Mouse (Mus musculus): Measurements from ENCODE around the gene Gm6169. TPM values are rescaled to one million over a fixed set of nuclear protein-coding genes. Genes with fewer than 3 reads are reported as not detected.
"Not testable (repeated sequence)": the region's sequence is repeated elsewhere in the genome, so short reads cannot be mapped to it uniquely, and the experiment has no call there.

The Gm6169 gene
- polyA plus RNA-seq, 1 experiment from 2014 or later = 1.5 TPM

DNA sequence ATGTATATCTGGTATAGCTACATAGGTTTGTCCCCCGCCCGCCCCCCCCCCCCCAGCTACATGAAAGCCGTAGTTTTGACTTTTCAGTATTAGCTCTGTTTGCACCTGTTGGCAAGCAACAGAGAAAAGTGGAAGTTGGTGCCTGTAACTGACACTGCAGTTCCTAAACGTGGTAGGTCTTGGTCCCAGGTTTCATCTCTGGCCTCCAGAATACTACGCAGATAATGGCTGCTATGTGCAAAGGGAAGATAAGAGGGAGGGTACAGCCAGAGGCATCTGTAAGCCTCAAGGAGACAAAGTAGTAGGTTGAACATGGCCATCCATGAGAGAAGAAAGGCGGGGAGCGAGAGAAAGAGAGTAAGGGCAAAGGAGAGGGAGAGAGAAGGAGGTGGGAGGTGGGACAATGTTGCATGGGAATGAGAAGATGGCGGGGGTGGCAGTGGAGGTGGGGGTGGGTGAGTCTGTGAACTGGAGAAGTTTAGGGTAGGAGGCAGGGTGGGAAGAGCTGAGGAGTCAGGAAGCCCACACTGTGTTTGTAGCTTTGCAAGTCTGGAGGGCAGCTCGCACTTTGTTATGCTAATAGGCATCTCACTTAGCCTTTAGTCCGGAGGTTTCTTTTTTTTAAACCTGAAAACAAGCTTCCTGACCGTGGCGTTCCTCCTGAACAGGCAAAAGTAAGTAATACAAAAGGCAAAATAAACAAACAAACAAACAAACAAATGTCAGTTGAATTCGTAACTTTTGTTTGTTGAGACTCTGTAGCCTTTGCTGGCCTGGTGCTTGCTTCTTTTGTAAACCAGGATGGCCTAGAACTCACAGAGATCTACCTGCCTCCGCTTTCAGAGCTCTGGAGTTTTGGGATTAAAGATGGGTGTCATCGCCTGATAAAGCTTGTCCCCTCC lies 32.1 kb downstream of the Gm6169 start, which contains the start of gene Fam169a:
Gene Fam169a (plus strand): TSS at position 638 of the 902 bp plus-strand sequence.
- Histone ChIP-seq H3K4me1 (peaks cover 76% of the 10 kb centered on the region), H3K4me3 (peak within 1 kb of the TSS; percentile 56), H3K4me2 (peak within 1 kb of the TSS; percentile 77), H3K9me3 (replicated peaks) (no peaks in the 10 kb centered on the region), H3K9ac (peak within 1 kb of the TSS; percentile 77), H3K27me3 (replicated peaks) (no peaks in the 10 kb centered on the region; the same call in 1 of the 2 replicates), H3K27ac (peak within 1 kb of the TSS; percentile 94), H3K36me3 (no peaks in the 10 kb centered on the region)
- ATAC-seq = peak; percentile 90
- WGBS (ENCODE audit: insufficient replicate concordance) = 23% methylated on average over 15 of the region's 15 CpGs

DNA sequence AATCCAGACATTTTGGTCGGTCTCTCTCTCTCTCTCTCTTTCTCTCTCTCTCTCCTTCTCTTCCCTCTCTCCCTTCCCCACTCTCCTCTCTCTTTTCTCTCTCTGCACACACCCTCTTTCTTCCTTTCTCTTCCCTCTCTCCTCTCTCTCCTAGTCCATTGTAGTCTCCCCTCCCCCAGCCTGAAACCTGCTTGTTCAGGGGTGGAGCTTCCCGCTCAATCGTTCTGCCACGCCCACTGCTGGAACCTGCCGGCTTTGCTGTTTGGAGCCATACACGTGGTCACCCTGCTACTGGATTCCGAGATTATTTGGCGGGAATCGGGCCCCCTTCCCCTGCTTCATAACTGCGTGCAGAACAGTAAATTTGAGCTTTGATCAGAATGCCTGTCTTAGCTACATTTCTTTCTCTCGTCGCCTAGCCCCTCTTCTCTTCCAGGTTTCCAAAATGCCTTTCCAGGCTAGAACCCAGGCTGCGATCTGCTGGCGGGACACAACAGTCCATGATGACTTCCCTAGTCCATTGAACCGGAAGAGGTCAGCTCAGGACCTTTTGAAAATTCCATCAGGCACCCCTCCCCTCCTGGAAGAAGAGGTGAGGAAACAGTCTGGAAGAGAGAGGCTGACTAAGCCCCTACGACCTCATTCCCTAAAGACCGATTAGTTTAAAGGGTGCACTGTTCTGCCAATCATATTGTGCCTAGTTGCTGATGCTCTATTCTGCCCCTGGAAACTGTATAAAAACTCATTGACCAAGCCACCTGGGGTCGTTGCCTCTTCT lies 34.0 kb downstream of the Gm6169 start:
- peak overlapping the region; percentile 68 for H3K4me2 ChIP-seq
- H3K27me3 ChIP-seq (replicated peaks); H3K9me3 ChIP-seq (replicated peaks); H3K36me3 ChIP-seq: not testable (repeated sequence)
- H3K4me3 ChIP-seq = peak overlapping the region; percentile 30
- H3K9ac ChIP-seq = peak overlapping the region; percentile 67
- peak overlapping the region; percentile 80 for H3K27ac ChIP-seq
- WGBS (ENCODE audit: insufficient replicate concordance) = 26% methylated on average over 18 of the region's 18 CpGs
- peaks cover 83% of the 10 kb centered on the region for H3K4me1 ChIP-seq
- ATAC-seq = peak; percentile 42

DNA sequence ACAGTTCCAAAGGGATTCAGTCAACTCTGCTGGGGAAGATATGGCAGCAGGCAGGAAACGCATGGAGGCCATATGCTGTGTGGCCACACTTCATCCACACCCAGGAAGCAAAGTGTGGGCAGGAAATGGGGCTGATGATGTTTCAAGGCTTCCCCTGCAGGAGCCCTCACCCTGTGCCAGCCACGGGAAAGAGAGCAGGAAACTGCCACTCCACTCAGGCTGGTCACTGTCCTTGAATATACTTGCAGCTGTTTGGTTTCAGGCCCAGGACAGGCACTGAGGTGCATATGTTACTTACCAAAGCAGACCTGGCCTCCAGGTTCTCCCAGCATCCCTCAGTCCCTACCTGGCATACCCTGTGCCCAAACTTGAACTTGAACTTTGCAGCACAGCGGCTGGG lies 34.6 kb downstream of the Gm6169 start:
- peak overlapping the region; percentile 68 for H3K4me2 ChIP-seq
- 24% methylated on average over 3 of the region's 3 CpGs for WGBS (ENCODE audit: insufficient replicate concordance)
- H3K27me3 ChIP-seq (replicated peaks) = no peaks in the 10 kb centered on the region
- H3K9me3 ChIP-seq (replicated peaks) = no peaks in the 10 kb centered on the region
- H3K36me3 ChIP-seq = no peaks in the 10 kb centered on the region
- peak overlapping the region; percentile 80 for H3K27ac ChIP-seq
- H3K4me1 ChIP-seq = peaks cover 77% of the 10 kb centered on the region
- peak; percentile 12 for ATAC-seq
- H3K9ac ChIP-seq = peak overlapping the region; percentile 67
- peak overlapping the region; percentile 30 for H3K4me3 ChIP-seq

DNA sequence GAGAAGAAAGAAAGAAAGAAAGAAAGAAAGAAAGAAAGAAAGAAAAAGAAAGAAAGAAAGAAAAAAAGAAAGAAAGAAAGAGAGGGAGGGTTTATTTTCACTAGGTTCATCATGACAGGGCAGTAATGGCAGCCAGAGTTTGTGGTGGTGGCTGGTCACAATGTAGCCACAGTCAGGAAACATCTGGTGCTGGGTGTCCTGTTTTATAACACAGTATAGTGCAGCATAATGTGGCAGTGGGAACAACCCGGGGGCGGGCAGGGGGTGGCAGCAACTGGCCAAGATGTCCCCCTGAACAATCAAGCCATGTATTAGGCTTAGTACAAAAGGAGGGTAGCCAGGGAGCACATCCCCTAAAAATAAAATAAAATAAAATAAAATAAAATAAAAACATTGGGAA lies 35.6 kb downstream of the Gm6169 start:
- WGBS (ENCODE audit: insufficient replicate concordance) = 41% methylated on average over 2 of the region's 2 CpGs
- Histone ChIP-seq H3K9me3 (replicated peaks) (no peaks in the 10 kb centered on the region), H3K9ac (no peak overlapping the region), H3K4me2 (no peak overlapping the region), H3K4me1 (peaks cover 71% of the 10 kb centered on the region), H3K27me3 (replicated peaks) (no peaks in the 10 kb centered on the region), H3K36me3 (no peaks in the 10 kb centered on the region), H3K4me3 (no peak overlapping the region), H3K27ac (peak overlapping the region; percentile 42)
- no peak for ATAC-seq

DNA sequence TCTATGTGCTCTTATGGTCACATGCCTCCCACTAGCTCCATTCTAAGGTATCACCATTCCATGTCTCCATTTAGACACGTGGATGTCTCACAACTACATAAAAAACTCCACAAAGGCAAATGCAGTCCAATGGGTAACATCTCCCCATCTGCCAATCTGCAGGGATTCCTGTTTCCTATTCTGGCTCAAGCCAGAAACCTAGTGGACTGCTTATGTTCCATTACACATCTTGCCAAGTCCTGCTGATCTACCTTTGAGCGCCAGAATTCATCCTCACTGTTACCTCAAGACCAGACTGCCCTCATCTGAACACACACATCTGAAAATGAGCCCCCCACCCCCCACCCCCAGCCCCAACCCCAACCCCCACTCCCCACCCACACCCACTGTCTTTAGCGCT lies 36.9 kb downstream of the Gm6169 start:
- Histone ChIP-seq H3K36me3 (no peaks in the 10 kb centered on the region), H3K9me3 (replicated peaks) (no peaks in the 10 kb centered on the region), H3K4me1 (peaks cover 69% of the 10 kb centered on the region), H3K9ac (no peak overlapping the region), H3K27me3 (replicated peaks) (no peaks in the 10 kb centered on the region), H3K27ac (no peak overlapping the region), H3K4me3 (no peak overlapping the region), H3K4me2 (no peak overlapping the region)
- ATAC-seq = no peak
- WGBS (ENCODE audit: insufficient replicate concordance) = 87% methylated on average over 3 of the region's 3 CpGs

DNA sequence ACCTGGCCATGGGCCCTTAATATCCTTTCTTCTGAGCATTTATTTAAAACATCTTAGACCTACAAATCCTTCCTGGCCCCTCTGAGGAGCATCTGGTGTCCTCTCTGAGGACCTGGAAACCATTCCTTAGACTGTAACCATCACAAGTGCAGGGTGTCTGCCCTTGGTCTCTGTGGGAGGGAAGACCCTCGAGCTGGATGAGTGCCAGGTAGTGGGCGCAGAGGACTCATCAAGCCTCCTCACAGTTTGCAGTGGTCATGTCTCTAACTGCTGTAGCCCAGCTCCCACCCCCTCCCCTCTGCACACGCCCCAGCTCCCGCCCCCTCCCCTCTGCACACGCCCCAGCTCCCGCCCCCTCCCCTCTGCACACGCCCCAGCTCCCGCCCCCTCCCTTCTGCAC lies 38.7 kb downstream of the Gm6169 start:
- no peaks in the 10 kb centered on the region for H3K9me3 ChIP-seq (replicated peaks)
- H3K9ac ChIP-seq = no peak overlapping the region
- no peaks in the 10 kb centered on the region for H3K36me3 ChIP-seq
- H3K4me2 ChIP-seq = peak overlapping the region; percentile 18
- H3K27me3 ChIP-seq (replicated peaks) = no peaks in the 10 kb centered on the region
- no peak overlapping the region for H3K27ac ChIP-seq
- ATAC-seq = no peak
- WGBS (ENCODE audit: insufficient replicate concordance) = 65% methylated on average over 3 of the region's 8 CpGs
- H3K4me1 ChIP-seq = peaks cover 53% of the 10 kb centered on the region
- H3K4me3 ChIP-seq = no peak overlapping the region

DNA sequence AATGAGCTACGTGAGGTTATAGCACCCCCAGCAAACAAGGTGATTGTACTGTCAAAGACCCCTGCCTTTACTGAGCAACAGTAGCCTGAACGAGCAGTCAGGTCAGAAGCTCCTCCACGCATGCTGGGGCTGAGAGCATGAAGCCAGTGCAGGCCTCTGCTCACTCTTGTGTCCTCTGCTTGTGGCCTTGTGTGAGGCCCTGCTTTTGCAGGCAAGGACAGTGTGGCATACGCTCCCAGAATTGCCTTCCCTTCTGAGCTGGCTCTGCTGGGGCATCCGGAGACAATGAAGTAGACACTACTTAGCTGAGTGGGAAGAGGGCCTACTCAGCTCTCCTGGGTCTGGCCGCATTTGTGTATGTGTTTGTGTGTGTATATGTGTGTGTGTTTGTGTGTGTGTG lies 39.3 kb downstream of the Gm6169 start:
- no peak overlapping the region for H3K4me2 ChIP-seq
- no peaks in the 10 kb centered on the region for H3K36me3 ChIP-seq
- no peak for ATAC-seq
- peaks cover 47% of the 10 kb centered on the region for H3K4me1 ChIP-seq
- H3K9ac ChIP-seq = no peak overlapping the region
- no peak overlapping the region for H3K27ac ChIP-seq
- H3K27me3 ChIP-seq (replicated peaks) = no peaks in the 10 kb centered on the region
- WGBS (ENCODE audit: insufficient replicate concordance) = 87% methylated on average over 6 of the region's 6 CpGs
- H3K4me3 ChIP-seq = no peak overlapping the region
- no peaks in the 10 kb centered on the region for H3K9me3 ChIP-seq (replicated peaks)

DNA sequence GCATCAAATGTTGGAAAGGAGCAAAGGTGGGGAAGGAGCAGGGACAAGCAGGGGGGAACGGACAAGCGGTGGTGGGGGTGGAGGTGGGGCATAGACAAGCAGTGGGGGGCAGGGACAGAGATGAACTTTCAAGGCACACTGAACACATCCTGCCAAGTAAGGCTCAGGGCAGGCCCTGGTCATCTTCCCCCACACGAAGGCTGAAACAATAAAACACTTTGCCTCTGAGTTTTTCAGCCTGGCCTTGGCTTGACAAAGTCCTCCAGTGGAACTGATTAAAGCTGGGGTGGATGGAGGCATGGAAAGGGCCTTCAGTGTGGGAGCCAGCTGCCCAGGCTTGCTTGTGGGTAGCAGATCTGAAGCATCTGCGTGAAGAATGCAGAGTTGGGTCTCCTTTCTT lies 41.2 kb downstream of the Gm6169 start:
- H3K4me1 ChIP-seq = peaks cover 31% of the 10 kb centered on the region
- WGBS (ENCODE audit: insufficient replicate concordance) = 55% methylated on average over 4 of the region's 4 CpGs
- ATAC-seq = no peak
- no peak overlapping the region for H3K4me3 ChIP-seq
- H3K27ac ChIP-seq = 0 out of 2 replicates have a peak overlapping the region, but pooled peaks have one; percentile 20
- no peaks in the 10 kb centered on the region for H3K9me3 ChIP-seq (replicated peaks)
- no peak overlapping the region for H3K4me2 ChIP-seq
- H3K9ac ChIP-seq = no peak overlapping the region
- H3K36me3 ChIP-seq = no peaks in the 10 kb centered on the region
- H3K27me3 ChIP-seq (replicated peaks) = no peaks in the 10 kb centered on the region

DNA sequence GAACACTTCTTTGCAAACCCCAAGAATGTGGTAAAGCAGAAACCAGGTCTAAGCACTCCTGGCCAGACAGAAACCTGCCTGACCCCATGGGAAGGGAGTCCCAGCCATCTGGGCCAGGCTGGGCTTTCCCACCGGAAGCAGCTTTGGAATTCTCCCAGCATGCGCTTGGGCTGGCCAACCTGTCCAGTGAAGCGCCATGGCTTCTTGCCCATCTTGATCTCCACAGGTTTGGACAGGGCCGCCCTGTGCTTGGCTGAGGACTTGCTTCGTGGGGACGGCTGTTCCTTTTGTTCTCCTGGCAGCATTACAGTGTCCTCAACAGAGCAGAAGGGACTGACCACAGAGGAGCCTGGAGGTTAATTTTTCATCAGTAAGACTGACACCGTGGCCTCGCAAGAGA lies 45.2 kb downstream of the Gm6169 start:
- Histone ChIP-seq H3K36me3 (no peaks in the 10 kb centered on the region), H3K4me2 (no peak overlapping the region), H3K27ac (no peak overlapping the region), H3K9me3 (replicated peaks) (no peaks in the 10 kb centered on the region), H3K27me3 (replicated peaks) (no peaks in the 10 kb centered on the region), H3K4me1 (peaks cover 16% of the 10 kb centered on the region), H3K9ac (no peak overlapping the region), H3K4me3 (no peak overlapping the region)
- WGBS (ENCODE audit: insufficient replicate concordance) = 62% methylated on average over 8 of the region's 8 CpGs
- no peak for ATAC-seq

DNA sequence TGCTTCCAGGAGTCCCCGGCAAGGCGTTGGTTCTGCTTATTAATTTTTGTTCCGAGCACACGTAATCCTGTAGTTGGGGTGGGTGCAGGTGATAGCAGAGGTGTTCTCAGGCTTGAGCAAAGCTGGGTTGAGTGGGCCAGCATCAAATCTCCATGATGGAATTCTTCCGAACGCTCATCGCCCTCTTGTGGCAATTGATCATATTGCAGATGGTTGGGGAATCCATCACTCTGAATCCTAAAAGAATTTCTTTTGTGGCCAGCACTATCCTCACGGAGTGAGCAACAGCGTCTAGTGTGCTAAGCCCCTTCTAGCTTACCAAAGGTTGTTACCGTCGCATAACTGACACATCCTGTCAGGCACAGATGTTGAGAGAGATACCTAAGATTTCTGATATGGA lies 46.4 kb downstream of the Gm6169 start:
- Histone ChIP-seq H3K27me3 (replicated peaks) (no peaks in the 10 kb centered on the region), H3K36me3 (no peaks in the 10 kb centered on the region), H3K4me2 (no peak overlapping the region), H3K4me1 (peaks cover 11% of the 10 kb centered on the region), H3K9me3 (replicated peaks) (no peaks in the 10 kb centered on the region), H3K4me3 (no peak overlapping the region), H3K27ac (no peak overlapping the region), H3K9ac (no peak overlapping the region)
- ATAC-seq = no peak
- WGBS (ENCODE audit: insufficient replicate concordance) = 12% methylated on average over 11 of the region's 11 CpGs

DNA sequence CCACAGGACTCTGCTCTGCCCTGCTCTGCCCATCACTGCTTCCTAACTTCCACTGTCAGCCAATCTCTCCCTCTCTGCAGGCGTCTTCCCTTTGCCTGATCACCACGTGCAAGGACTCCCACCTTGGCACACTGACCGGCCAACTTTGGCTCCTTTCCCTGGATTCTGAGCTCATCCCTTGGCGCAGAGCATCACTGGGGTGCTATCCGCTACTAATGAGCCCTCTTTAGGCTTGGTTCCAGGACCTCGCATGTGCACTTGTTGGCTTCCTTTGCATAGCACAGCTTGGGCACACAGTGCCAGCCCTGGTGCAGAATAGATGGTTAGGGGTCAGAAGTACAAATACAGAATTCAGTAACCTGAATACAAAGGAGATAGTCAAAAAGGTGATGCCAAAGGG lies 47.9 kb downstream of the Gm6169 start:
- WGBS (ENCODE audit: insufficient replicate concordance) = 74% methylated on average over 6 of the region's 6 CpGs
- H3K4me1 ChIP-seq = peaks cover 3% of the 10 kb centered on the region; the same call in 1 of the 2 replicates
- H3K36me3 ChIP-seq = no peaks in the 10 kb centered on the region

More for the DNA sequence above, 47.9 kb downstream of the Gm6169 start:
- Histone ChIP-seq H3K4me3 (no peak overlapping the region), H3K27me3 (replicated peaks) (no peaks in the 10 kb centered on the region), H3K27ac (no peak overlapping the region), H3K9ac (no peak overlapping the region), H3K4me2 (no peak overlapping the region), H3K9me3 (replicated peaks) (no peaks in the 10 kb centered on the region)
- ATAC-seq = no peak
